ENCODE assay signal across 18 mouse cellular contexts in genomic region chr13:46547253-46547652, GRCm38 (mm10). TPM values are rescaled to one million over a fixed set of nuclear protein-coding genes. Genes with fewer than 3 reads are reported as not detected.
DNase-seq lines count a peak whose midpoint lies in the region; ATAC-seq and TF ChIP-seq lines count a peak whose summit lies in the region.
"Had no signal": no experiment of that assay in that cellular context is flagged by ENCODE, and none has a peak within 500 bp of the region (broad histone marks: within the 10 kb centered on the region; RNA-seq: fewer than 3 reads in every experiment).

No protein-coding gene starts in this region.

- TF ChIP-seq EP300 in lung, postnatal 0 days (IDR thresholded peaks at IDR 0.05): no peak

- H3K4me1 ChIP-seq in forebrain, embryonic 15.5 days: peaks cover 54% of the 10 kb centered on the region
- H3K4me1 ChIP-seq in forebrain, embryonic 16.5 days (replicated peaks; ENCODE audit: control insufficient read depth, insufficient read depth, low read length): peaks cover 56% of the 10 kb centered on the region
- H3K4me1 ChIP-seq in kidney, embryonic 15.5 days: peaks cover 23% of the 10 kb centered on the region
- H3K4me1 ChIP-seq in lung, postnatal 0 days (ENCODE audit: insufficient read depth, low read depth, low read length): no peaks in the 10 kb centered on the region
- H3K4me1 ChIP-seq: embryonic facial prominence, embryonic 13.5 days had no signal

- no peak overlapping the region for H3K4me2 ChIP-seq in forebrain, embryonic 15.5 days (replicated peaks)
- H3K4me2 ChIP-seq in forebrain, embryonic 16.5 days (ENCODE audit: low read length): no peak overlapping the region
- no peak overlapping the region for H3K4me2 ChIP-seq in kidney, embryonic 15.5 days
- no peak overlapping the region for H3K4me2 ChIP-seq in lung, postnatal 0 days (replicated peaks; ENCODE audit: low read depth, low read length)
- H3K4me2 ChIP-seq: embryonic facial prominence, embryonic 13.5 days; heart, embryonic 12.5 days had no signal

- ATAC-seq in forebrain, embryonic 15.5 days (replicated peaks): no peak
- ATAC-seq in forebrain, embryonic 16.5 days: no peak
- ATAC-seq in kidney, embryonic 15.5 days (replicated peaks; ENCODE audit: low FRiP score): peak; percentile 76
- ATAC-seq in lung, postnatal 0 days: no peak
- no peak for ATAC-seq in Patski
- ATAC-seq: hindbrain, postnatal 0 days had no signal

- TF ChIP-seq CTCF in lung, postnatal 0 days (IDR thresholded peaks at IDR 0.05): no peak
- TF ChIP-seq CTCF in Patski (IDR thresholded peaks at IDR 0.05): no peak

- H3K36me3 ChIP-seq in forebrain, embryonic 15.5 days: no peaks in the 10 kb centered on the region
- no peaks in the 10 kb centered on the region for H3K36me3 ChIP-seq in forebrain, embryonic 16.5 days (ENCODE audit: control insufficient read depth, insufficient read depth)
- H3K36me3 ChIP-seq in kidney, embryonic 15.5 days: no peaks in the 10 kb centered on the region
- no peaks in the 10 kb centered on the region for H3K36me3 ChIP-seq in lung, postnatal 0 days (ENCODE audit: insufficient read depth, low read length)
- H3K36me3 ChIP-seq: embryonic facial prominence, embryonic 13.5 days; heart, embryonic 12.5 days had no signal

- H3K9me3 ChIP-seq in forebrain, embryonic 15.5 days: no peaks in the 10 kb centered on the region
- no peaks in the 10 kb centered on the region for H3K9me3 ChIP-seq in forebrain, embryonic 16.5 days (ENCODE audit: control insufficient read depth, low read length)
- H3K9me3 ChIP-seq in kidney, embryonic 15.5 days (replicated peaks): no peaks in the 10 kb centered on the region
- H3K9me3 ChIP-seq in lung, postnatal 0 days (ENCODE audit: low read length): no peaks in the 10 kb centered on the region
- H3K9me3 ChIP-seq: embryonic facial prominence, embryonic 13.5 days; heart, embryonic 12.5 days had no signal

- POLR2A ChIA-PET in Patski (lab: Charles Lee): no interaction called here

- H3K27me3 ChIP-seq in forebrain, embryonic 15.5 days: no peaks in the 10 kb centered on the region
- no peaks in the 10 kb centered on the region for H3K27me3 ChIP-seq in forebrain, embryonic 16.5 days (replicated peaks; ENCODE audit: control insufficient read depth, insufficient read depth, low read length)
- no peaks in the 10 kb centered on the region for H3K27me3 ChIP-seq in kidney, embryonic 15.5 days
- no peaks in the 10 kb centered on the region for H3K27me3 ChIP-seq in lung, postnatal 0 days (replicated peaks; ENCODE audit: insufficient read depth, low read length)
- no peaks in the 10 kb centered on the region for H3K27me3 ChIP-seq in Patski
- H3K27me3 ChIP-seq: CH12.LX; embryonic facial prominence, embryonic 13.5 days; heart, embryonic 12.5 days had no signal

- WGBS in forebrain, embryonic 15.5 days: 14% methylated on average over 1 of the region's 1 CpGs
- whole genome bisulfite sequencing in forebrain, embryonic 16.5 days: 16% methylated on average over 1 of the region's 1 CpGs
- WGBS in kidney, embryonic 15.5 days: 3% methylated on average over 1 of the region's 1 CpGs
- WGBS in lung, postnatal 0 days: 22% methylated on average over 1 of the region's 1 CpGs

- in situ Hi-C loops in Patski (cut with MboI; ENCODE audit: low pct_unique_long_range_greater_than_20kb): no loop called here

- CTCF ChIA-PET in Patski (lab: Charles Lee): no interaction called here

- 0 out of 2 replicates have a peak overlapping the region, but pooled peaks have one; percentile 82 for H3K27ac ChIP-seq in forebrain, embryonic 15.5 days (replicated peaks)
- no peak overlapping the region for H3K27ac ChIP-seq in forebrain, embryonic 16.5 days (ENCODE audit: low read length)
- H3K27ac ChIP-seq in kidney, embryonic 15.5 days: peak overlapping the region; percentile 74; the same call in 1 of the 2 replicates
- H3K27ac ChIP-seq in lung, postnatal 0 days (ENCODE audit: low read length): no peak overlapping the region
- H3K27ac ChIP-seq: embryonic facial prominence, embryonic 13.5 days; hindbrain, postnatal 0 days had no signal

- DNase-seq in kidney, adult 18-20 months: no peak
- peak; percentile 8 for DNase-seq in lung, postnatal 0 days (ENCODE audit: low spot score)
- DNase-seq in lung, postnatal 14 days: no peak
- peak; percentile 17 for DNase-seq in Patski (ENCODE audit: low read depth, low spot score)
- DNase-seq: adrenal gland, adult 2 months; adrenal gland, postnatal 25 days; cerebellum, adult 18-20 months; cerebellum, adult 9-11 months; cerebellum, postnatal 36 days; gastrocnemius, postnatal 25 days; heart, postnatal 36 days had no signal

- H3K9ac ChIP-seq in forebrain, embryonic 15.5 days (replicated peaks): no peak overlapping the region
- H3K9ac ChIP-seq in forebrain, embryonic 16.5 days (replicated peaks; ENCODE audit: low read depth, low read length): no peak overlapping the region
- H3K9ac ChIP-seq in kidney, embryonic 15.5 days: no peak overlapping the region
- H3K9ac ChIP-seq in lung, postnatal 0 days (replicated peaks; ENCODE audit: low read depth): no peak overlapping the region
- H3K9ac ChIP-seq: embryonic facial prominence, embryonic 13.5 days; heart, embryonic 12.5 days had no signal

- H3K4me3 ChIP-seq in forebrain, embryonic 15.5 days: no peak overlapping the region
- no peak overlapping the region for H3K4me3 ChIP-seq in forebrain, embryonic 16.5 days (replicated peaks; ENCODE audit: low read length)
- H3K4me3 ChIP-seq in kidney, embryonic 15.5 days (replicated peaks): no peak overlapping the region
- no peak overlapping the region for H3K4me3 ChIP-seq in lung, postnatal 0 days (ENCODE audit: low read depth, low read length)
- H3K4me3 ChIP-seq: embryonic facial prominence, embryonic 13.5 days; heart, embryonic 12.5 days had no signal

RNA-seq across cellular contexts. Expression of gene Cap2, which starts 45.6 kb away (rescaled TPM):
- 13.9 and 16.8 TPM in 2 replicates for polyA plus RNA-seq in forebrain, embryonic 15.5 days (2015; fragmentation: Nextera tagmentation; extraction: Ambion mirVana)
- polyA plus RNA-seq in forebrain, embryonic 16.5 days (2015; fragmentation: Nextera tagmentation; extraction: Ambion mirVana): 15.6 and 18.0 TPM in 2 replicates
- polyA plus RNA-seq in kidney, embryonic 15.5 days (2015; fragmentation: Nextera tagmentation; extraction: Ambion mirVana): 10.0 and 10.3 TPM in 2 replicates
- polyA plus RNA-seq in lung, postnatal 0 days (2015; fragmentation: Nextera tagmentation; extraction: Ambion mirVana): 5.3 and 5.8 TPM in 2 replicates
- polyA plus RNA-seq in Patski (2021): not detected

Comparison
In these comparisons a context has a peak if more than half of its experiments do, and no peak if none do; other contexts are left out.
1. H3K27ac ChIP-seq: peak in forebrain, embryonic 15.5 days (single experiment) and kidney, embryonic 15.5 days (single experiment); none in forebrain, embryonic 16.5 days (single experiment) and lung, postnatal 0 days (single experiment).
2. DNase-seq: peak in lung, postnatal 0 days (single experiment) and Patski (single experiment); none in kidney, adult 18-20 months (single experiment) and lung, postnatal 14 days (single experiment).